27 mouse cellular contexts compared by ENCODE assay signal in genomic region chr15:82621993-82622392, GRCm38 (mm10). TPM values are rescaled to one million over a fixed set of nuclear protein-coding genes. Genes with fewer than 3 reads are reported as not detected.
DNase-seq lines count a peak whose midpoint lies in the region; ATAC-seq and TF ChIP-seq lines count a peak whose summit lies in the region.
"Had no signal": no experiment of that assay in that cellular context is flagged by ENCODE, and none has a peak within 500 bp of the region (broad histone marks: within the 10 kb centered on the region; RNA-seq: fewer than 3 reads in every experiment).

No protein-coding gene starts in this region.

- H3K4me1 ChIP-seq in intestine, embryonic 14.5 days (replicated peaks; ENCODE audit: control insufficient read depth, insufficient read depth, low read length): no peaks in the 10 kb centered on the region
- H3K4me1 ChIP-seq in intestine, postnatal 0 days (replicated peaks; ENCODE audit: control insufficient read depth, insufficient read depth, low read length): peaks cover 7% of the 10 kb centered on the region; the same call in 1 of the 2 replicates
- H3K4me1 ChIP-seq in intestine, embryonic 15.5 days (replicated peaks): no peaks in the 10 kb centered on the region
- H3K4me1 ChIP-seq in intestine, embryonic 16.5 days (ENCODE audit: control insufficient read depth, insufficient read depth, low read length): 0 out of 2 replicates have a peak, but pooled peaks cover 2% of the 10 kb centered on the region
- no peaks in the 10 kb centered on the region for H3K4me1 ChIP-seq in limb, embryonic 11.5 days (ENCODE audit: control insufficient read depth, insufficient read depth, low read length)
- H3K4me1 ChIP-seq in forebrain, embryonic 14.5 days (ENCODE audit: control insufficient read depth, insufficient read depth, low read length): no peaks in the 10 kb centered on the region
- H3K4me1 ChIP-seq: embryonic facial prominence, embryonic 13.5 days; embryonic facial prominence, embryonic 15.5 days; forebrain, embryonic 10.5 days; forebrain, embryonic 12.5 days; forebrain, embryonic 15.5 days had no signal

- H3K4me3 ChIP-seq in intestine, embryonic 14.5 days (ENCODE audit: low read depth, low read length): no peak overlapping the region
- H3K4me3 ChIP-seq in intestine, postnatal 0 days (ENCODE audit: low read depth, low read length): no peak overlapping the region
- H3K4me3 ChIP-seq in intestine, embryonic 15.5 days (replicated peaks): no peak overlapping the region
- H3K4me3 ChIP-seq in intestine, embryonic 16.5 days (ENCODE audit: low read length): no peak overlapping the region
- H3K4me3 ChIP-seq in limb, embryonic 11.5 days (ENCODE audit: low read depth, low read length): no peak overlapping the region
- no peak overlapping the region for H3K4me3 ChIP-seq in forebrain, embryonic 14.5 days (ENCODE audit: low read depth, low read length)
- H3K4me3 ChIP-seq: embryonic facial prominence, embryonic 13.5 days; embryonic facial prominence, embryonic 15.5 days; erythroblast, embryonic 14.5 days; forebrain, embryonic 10.5 days; forebrain, embryonic 12.5 days; forebrain, embryonic 15.5 days had no signal

- no peak overlapping the region for H3K9ac ChIP-seq in intestine, embryonic 14.5 days (ENCODE audit: low read length)
- no peak overlapping the region for H3K9ac ChIP-seq in intestine, postnatal 0 days (ENCODE audit: low read depth, low read length)
- H3K9ac ChIP-seq in intestine, embryonic 15.5 days: no peak overlapping the region
- no peak overlapping the region for H3K9ac ChIP-seq in intestine, embryonic 16.5 days (ENCODE audit: low read depth, low read length)
- H3K9ac ChIP-seq in limb, embryonic 11.5 days (ENCODE audit: low read length): no peak overlapping the region
- H3K9ac ChIP-seq in forebrain, embryonic 14.5 days (ENCODE audit: low read length): no peak overlapping the region
- H3K9ac ChIP-seq: embryonic facial prominence, embryonic 13.5 days; embryonic facial prominence, embryonic 15.5 days; forebrain, embryonic 12.5 days; forebrain, embryonic 15.5 days had no signal

- peak; percentile 42 for DNase-seq in intestine, embryonic 14.5 days (ENCODE audit: low spot score)
- peak; percentile 6 for DNase-seq in limb, embryonic 11.5 days (ENCODE audit: low spot score)
- no peak for DNase-seq in forebrain, embryonic 14.5 days (ENCODE audit: low spot score)
- DNase-seq in layer of hippocampus, adult 9-10 months (ENCODE audit: low spot score): no peak
- DNase-seq in liver: no peak
- DNase-seq: adrenal gland, adult 2 months; adrenal gland, postnatal 10 days; adrenal gland, postnatal 25 days; cerebellum, adult 11 months; cerebellum, adult 18-20 months; cerebellum, adult 8-10 months; cerebellum, adult 9-11 months; cerebellum, postnatal 14 days; cerebellum, postnatal 36 days; embryo, embryonic 11 days had no signal

- H3K27me3 ChIP-seq in intestine, embryonic 14.5 days (replicated peaks; ENCODE audit: control insufficient read depth, insufficient read depth, low read length): no peaks in the 10 kb centered on the region
- H3K27me3 ChIP-seq in intestine, postnatal 0 days (replicated peaks; ENCODE audit: control insufficient read depth, insufficient read depth, low read length): no peaks in the 10 kb centered on the region
- no peaks in the 10 kb centered on the region for H3K27me3 ChIP-seq in intestine, embryonic 15.5 days (replicated peaks)
- no peaks in the 10 kb centered on the region for H3K27me3 ChIP-seq in intestine, embryonic 16.5 days (replicated peaks; ENCODE audit: control insufficient read depth, insufficient read depth, low read length)
- H3K27me3 ChIP-seq in limb, embryonic 11.5 days (ENCODE audit: control insufficient read depth, insufficient read depth, low read length): no peaks in the 10 kb centered on the region
- no peaks in the 10 kb centered on the region for H3K27me3 ChIP-seq in forebrain, embryonic 14.5 days (replicated peaks; ENCODE audit: control insufficient read depth, insufficient read depth, low read length)
- H3K27me3 ChIP-seq: embryonic facial prominence, embryonic 13.5 days; embryonic facial prominence, embryonic 15.5 days; forebrain, embryonic 12.5 days; forebrain, embryonic 15.5 days had no signal

- ATAC-seq in intestine, embryonic 14.5 days (replicated peaks; ENCODE audit: low FRiP score, low TSS enrichment, low read depth): no peak
- ATAC-seq in intestine, postnatal 0 days: no peak
- 0 out of 2 replicates have a peak, but pooled peaks have one; percentile 3 for ATAC-seq in intestine, embryonic 15.5 days
- 0 out of 2 replicates have a peak, but pooled peaks have one; percentile 26 for ATAC-seq in intestine, embryonic 16.5 days
- ATAC-seq in limb, embryonic 11.5 days (ENCODE audit: insufficient number of reproducible peaks, low FRiP score, low TSS enrichment, low read depth): no peak
- no peak for ATAC-seq in forebrain, embryonic 14.5 days
- ATAC-seq: forebrain, embryonic 15.5 days had no signal

- no peaks in the 10 kb centered on the region for H3K36me3 ChIP-seq in intestine, embryonic 14.5 days (ENCODE audit: control insufficient read depth, insufficient read depth, low read length)
- no peaks in the 10 kb centered on the region for H3K36me3 ChIP-seq in intestine, postnatal 0 days (ENCODE audit: control insufficient read depth, insufficient read depth)
- H3K36me3 ChIP-seq in intestine, embryonic 15.5 days: no peaks in the 10 kb centered on the region
- no peaks in the 10 kb centered on the region for H3K36me3 ChIP-seq in intestine, embryonic 16.5 days (ENCODE audit: control insufficient read depth, insufficient read depth, low read length)
- no peaks in the 10 kb centered on the region for H3K36me3 ChIP-seq in limb, embryonic 11.5 days (ENCODE audit: control insufficient read depth, insufficient read depth, low read length)
- no peaks in the 10 kb centered on the region for H3K36me3 ChIP-seq in forebrain, embryonic 14.5 days (ENCODE audit: control insufficient read depth, insufficient read depth, low read length)
- H3K36me3 ChIP-seq: embryonic facial prominence, embryonic 13.5 days; embryonic facial prominence, embryonic 15.5 days; forebrain, embryonic 10.5 days; forebrain, embryonic 12.5 days; forebrain, embryonic 15.5 days had no signal

- H3K4me2 ChIP-seq in intestine, embryonic 14.5 days (ENCODE audit: low read length): no peak overlapping the region
- no peak overlapping the region for H3K4me2 ChIP-seq in intestine, postnatal 0 days (replicated peaks; ENCODE audit: low read depth)
- H3K4me2 ChIP-seq in intestine, embryonic 15.5 days (replicated peaks): no peak overlapping the region
- H3K4me2 ChIP-seq in intestine, embryonic 16.5 days (ENCODE audit: low read depth, low read length): no peak overlapping the region
- H3K4me2 ChIP-seq in limb, embryonic 11.5 days (ENCODE audit: low read depth, severe bottlenecking): no peak overlapping the region
- H3K4me2 ChIP-seq in forebrain, embryonic 14.5 days (ENCODE audit: low read length): no peak overlapping the region
- H3K4me2 ChIP-seq: embryonic facial prominence, embryonic 13.5 days; embryonic facial prominence, embryonic 15.5 days; forebrain, embryonic 12.5 days; forebrain, embryonic 15.5 days had no signal

- 73% methylated on average over 1 of the region's 1 CpGs for WGBS in intestine, embryonic 14.5 days
- 77% methylated on average over 1 of the region's 1 CpGs for WGBS in intestine, postnatal 0 days
- WGBS in intestine, embryonic 15.5 days: 73% methylated on average over 1 of the region's 1 CpGs
- WGBS in intestine, embryonic 16.5 days: 86% methylated on average over 1 of the region's 1 CpGs
- 77% methylated on average over 1 of the region's 1 CpGs for WGBS in limb, embryonic 11.5 days
- WGBS in forebrain, embryonic 14.5 days: 89% methylated on average over 1 of the region's 1 CpGs

- no peak for TF ChIP-seq CTCF in intestine, postnatal 0 days (IDR thresholded peaks at IDR 0.05; ENCODE audit: low read depth)

- no peak overlapping the region for H3K27ac ChIP-seq in intestine, embryonic 14.5 days (ENCODE audit: low read depth)
- no peak overlapping the region for H3K27ac ChIP-seq in intestine, postnatal 0 days (ENCODE audit: low read depth, low read length)
- H3K27ac ChIP-seq in intestine, embryonic 15.5 days: no peak overlapping the region
- H3K27ac ChIP-seq in intestine, embryonic 16.5 days (ENCODE audit: low read length): no peak overlapping the region
- H3K27ac ChIP-seq in limb, embryonic 11.5 days (replicated peaks; ENCODE audit: low read depth, low read length): no peak overlapping the region
- H3K27ac ChIP-seq in forebrain, embryonic 14.5 days (ENCODE audit: low read depth, low read length): no peak overlapping the region
- H3K27ac ChIP-seq: embryonic facial prominence, embryonic 13.5 days; embryonic facial prominence, embryonic 15.5 days; forebrain, embryonic 10.5 days; forebrain, embryonic 12.5 days; forebrain, embryonic 15.5 days had no signal

- no peaks in the 10 kb centered on the region for H3K9me3 ChIP-seq in intestine, embryonic 14.5 days (ENCODE audit: control insufficient read depth, low read length)
- H3K9me3 ChIP-seq in intestine, postnatal 0 days (ENCODE audit: control insufficient read depth): no peaks in the 10 kb centered on the region
- H3K9me3 ChIP-seq in intestine, embryonic 15.5 days: no peaks in the 10 kb centered on the region
- H3K9me3 ChIP-seq in intestine, embryonic 16.5 days (ENCODE audit: control insufficient read depth, low read length): no peaks in the 10 kb centered on the region
- H3K9me3 ChIP-seq in limb, embryonic 11.5 days (ENCODE audit: control insufficient read depth, low read length): no peaks in the 10 kb centered on the region
- H3K9me3 ChIP-seq in forebrain, embryonic 14.5 days (replicated peaks; ENCODE audit: control insufficient read depth, low read length): no peaks in the 10 kb centered on the region
- H3K9me3 ChIP-seq: embryonic facial prominence, embryonic 13.5 days; embryonic facial prominence, embryonic 15.5 days; forebrain, embryonic 15.5 days had no signal

RNA-seq across cellular contexts. Expression of gene Cyp2d34, which starts 1.2 kb away (rescaled TPM):
- polyA plus RNA-seq in intestine, embryonic 14.5 days (2014; fragmentation: Nextera tagmentation; extraction: Ambion mirVana): not detected in 2 replicates
- 0.22 and 0.30 TPM in 2 replicates for polyA plus RNA-seq in intestine, postnatal 0 days (2015; fragmentation: Nextera tagmentation; extraction: Ambion mirVana)
- not detected in 2 replicates for polyA plus RNA-seq in intestine, embryonic 15.5 days (2015; fragmentation: Nextera tagmentation; extraction: Ambion mirVana)
- polyA plus RNA-seq in intestine, embryonic 16.5 days (2015; fragmentation: Nextera tagmentation; extraction: Ambion mirVana): 0.18 TPM in 1 of 2 replicates, not detected in the other
- not detected in 2 replicates for polyA plus RNA-seq in limb, embryonic 11.5 days (2014; fragmentation: Nextera tagmentation; extraction: Ambion mirVana)
- not detected in 2 replicates for polyA plus RNA-seq in forebrain, embryonic 14.5 days (2014; fragmentation: Nextera tagmentation; extraction: Ambion mirVana)
- polyA plus RNA-seq: adrenal gland, adult 2 months; brain, embryonic 14.5 days; C2C12; embryonic facial prominence, embryonic 11.5 days; embryonic facial prominence, embryonic 13.5 days; embryonic facial prominence, embryonic 15.5 days; erythroblast, embryonic 14.5 days; forebrain, embryonic 10.5 days; forebrain, embryonic 12.5 days; forebrain, embryonic 15.5 days had no signal

Comparison
In these comparisons a context has a peak if more than half of its experiments do, and no peak if none do; other contexts are left out.
1. ATAC-seq: peak in intestine, embryonic 15.5 days (single experiment) and intestine, embryonic 16.5 days (single experiment); none in intestine, embryonic 14.5 days (single experiment), intestine, postnatal 0 days (single experiment), limb, embryonic 11.5 days (single experiment) and forebrain, embryonic 14.5 days (single experiment).
2. DNase-seq: peak in intestine, embryonic 14.5 days (single experiment) and limb, embryonic 11.5 days (single experiment); none in forebrain, embryonic 14.5 days (single experiment), layer of hippocampus, adult 9-10 months (single experiment) and liver (single experiment).